Mouse (Mus musculus): ENCODE measurements at regions not wholly inside any gene's neighbourhood (a gene's known extent, or its start where the extent isn't known, plus 50 kb on each side); places are given as distances from the start of the nearest gene placed in this dataset.
A peak's percentile ranks its signal among the peaks of the same experiment; 100 is the strongest.

GRCm38 (mm10) chr14:61818365-61818764 lies 211.1 kb downstream of the Kcnrg start:
- DNase-seq (ENCODE audit: low read depth, low spot score): no peak

GRCm38 (mm10) chr14:61819251-61819650 lies 212.0 kb downstream of the Kcnrg start:
- DNase-seq (ENCODE audit: low read depth, low spot score): no peak

- peak; percentile 11 for DNase-seq (ENCODE audit: low read depth, low spot score)
Observed at GRCm38 (mm10) chr14:61834291-61834936, 227.2 kb downstream of the Kcnrg start.

GRCm38 (mm10) chr14:61835729-61836128 lies 228.5 kb downstream of the Kcnrg start:
- no peak for DNase-seq (ENCODE audit: low read depth, low spot score)

GRCm38 (mm10) chr14:61836231-61836630 lies 229.0 kb downstream of the Kcnrg start:
- no peak for DNase-seq (ENCODE audit: low read depth, low spot score)

- DNase-seq (ENCODE audit: low read depth, low spot score): no peak
Observed at GRCm38 (mm10) chr14:61836965-61837364, 229.7 kb downstream of the Kcnrg start.

- DNase-seq (ENCODE audit: low read depth, low spot score): no peak
Observed at GRCm38 (mm10) chr14:61837851-61838250, 230.6 kb downstream of the Kcnrg start.

- no peak for DNase-seq (ENCODE audit: low read depth, low spot score)
Observed at GRCm38 (mm10) chr14:61842476-61842875, 235.2 kb downstream of the Kcnrg start.

- no peak for DNase-seq (ENCODE audit: low read depth, low spot score)
Observed at GRCm38 (mm10) chr14:61846441-61846840, 239.2 kb downstream of the Kcnrg start.

- no peak for DNase-seq (ENCODE audit: low read depth, low spot score)
Observed at GRCm38 (mm10) chr14:61850244-61850643, 243.0 kb downstream of the Kcnrg start.

GRCm38 (mm10) chr14:61857616-61858015 lies 250.4 kb downstream of the Kcnrg start:
- DNase-seq (ENCODE audit: low read depth, low spot score): no peak

- no peak for DNase-seq (ENCODE audit: low read depth, low spot score)
Observed at GRCm38 (mm10) chr14:61860688-61861087, 253.4 kb downstream of the Kcnrg start.

- DNase-seq (ENCODE audit: low read depth, low spot score): no peak
Observed at GRCm38 (mm10) chr14:61861357-61861958, 254.2 kb downstream of the Kcnrg start.

- peak; percentile 66 for DNase-seq (ENCODE audit: low read depth, low spot score)
Observed at GRCm38 (mm10) chr14:61862931-61863330, 255.7 kb downstream of the Kcnrg start.

GRCm38 (mm10) chr14:61863475-61863874 lies 256.2 kb downstream of the Kcnrg start:
- DNase-seq (ENCODE audit: low read depth, low spot score): no peak

- DNase-seq (ENCODE audit: low read depth, low spot score): peak; percentile 12
Observed at GRCm38 (mm10) chr14:61866532-61867268, 259.4 kb downstream of the Kcnrg start.

GRCm38 (mm10) chr14:61874206-61874605 lies 266.9 kb downstream of the Kcnrg start:
- DNase-seq (ENCODE audit: low read depth, low spot score): no peak

- DNase-seq (ENCODE audit: low read depth, low spot score): no peak
Observed at GRCm38 (mm10) chr14:61879416-61879815, 272.2 kb downstream of the Kcnrg start.

GRCm38 (mm10) chr14:61880514-61881259 lies 273.4 kb downstream of the Kcnrg start:
- no peak for DNase-seq (ENCODE audit: low read depth, low spot score)

GRCm38 (mm10) chr14:61885241-61886015 lies 278.2 kb downstream of the Kcnrg start:
- no peak for DNase-seq (ENCODE audit: low read depth, low spot score)

- no peak for DNase-seq (ENCODE audit: low read depth, low spot score)
Observed at GRCm38 (mm10) chr14:61889626-61890025, 282.4 kb downstream of the Kcnrg start.

All from ZHBTc4 (cell line).